Mouse (Mus musculus) bone marrow macrophage, adult 2 months (primary cell): ENCODE measurements at regions not wholly inside any gene's neighbourhood (a gene's known extent, or its start where the extent isn't known, plus 50 kb on each side); places are given as distances from the start of the nearest gene placed in this dataset.

ENCODE experiments used
- CTCF ChIP-seq: IDR thresholded peaks from 2 replicates; pipeline ENCODE4 v1.5.1; 2012; ENCODE audit warnings: low read depth, mild to moderate bottlenecking, low read length, moderate library complexity
- POLR2A ChIP-seq: IDR thresholded peaks from 2 replicates; pipeline ENCODE4 v1.6.1; 2012; ENCODE audit warnings: mild to moderate bottlenecking, low read depth, low read length, borderline replicate concordance

DNA sequence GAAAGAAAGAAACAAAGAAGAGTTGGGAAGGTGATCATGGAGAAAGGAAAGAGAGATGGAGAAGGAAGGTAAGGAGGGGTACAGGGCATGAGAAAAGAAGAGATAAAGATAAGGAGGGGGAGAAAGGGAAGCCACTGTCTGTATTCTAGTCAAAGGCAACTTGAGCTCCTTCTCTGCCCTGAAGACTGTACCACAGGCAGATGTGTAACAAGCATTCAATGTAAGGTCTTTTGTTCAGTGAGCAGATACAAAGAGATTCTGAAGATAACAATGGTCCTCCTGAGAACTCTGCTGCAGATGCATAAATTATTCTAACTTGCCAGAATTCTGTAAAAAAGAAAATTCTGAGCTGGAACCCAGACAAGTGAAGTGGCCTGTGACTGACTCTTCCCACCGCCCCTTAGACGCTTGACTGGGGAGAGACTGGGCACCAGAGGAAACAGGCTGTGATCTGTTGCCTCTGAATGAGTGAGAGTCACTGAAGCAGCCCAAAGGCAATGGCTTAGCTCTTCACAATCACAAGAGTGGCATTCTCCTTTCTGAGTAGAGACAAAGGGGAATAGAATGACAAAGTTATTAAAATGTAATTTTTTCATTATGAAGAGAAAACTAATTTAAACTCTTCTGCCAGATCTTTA is 564.0 kb upstream of the Arpp21 start:
- TF ChIP-seq CTCF (no peak), POLR2A (no peak)
